Mouse (Mus musculus): ENCODE measurements around the gene Slc4a3. TPM values are rescaled to one million over a fixed set of nuclear protein-coding genes. Genes with fewer than 3 reads are reported as not detected.
A peak's percentile ranks its signal among the peaks of the same experiment; 100 is the strongest.

Slc4a3 gene
- total RNA-seq, 2 experiments from 2014 or later, result 203 to 204 TPM

- intact Hi-C loops (cut with DNase I), result no loop called here
- DNase-seq (ENCODE audit: extremely low spot score in 1 of 2, low spot score in 2 of 2), result no peak
These were observed 27.6 kb upstream of the Slc4a3 start for GRCm38 (mm10) chr1:75518427-75518826.

GRCm38 (mm10) chr1:75519576-75519975, 26.5 kb upstream of the Slc4a3 start:
- intact Hi-C loops (cut with DNase I), result no loop called here
- no peak for DNase-seq (ENCODE audit: extremely low spot score in 1 of 2, low spot score in 2 of 2)

- intact Hi-C loops (cut with DNase I), result no loop called here
- DNase-seq (ENCODE audit: extremely low spot score in 1 of 2, low spot score in 2 of 2), result peak; percentile 88 to 95
These were observed 24.6 kb upstream of the Slc4a3 start, which contains the start of gene Stk11ip for GRCm38 (mm10) chr1:75521321-75522031. Gene Stk11ip (plus strand): TSS chr1:75521529.

- intact Hi-C loops (cut with DNase I), result no loop called here
- no peak for DNase-seq (ENCODE audit: extremely low spot score in 1 of 2, low spot score in 2 of 2)
These were observed 21.4 kb upstream of the Slc4a3 start for GRCm38 (mm10) chr1:75524679-75525078.

- intact Hi-C loops (cut with DNase I), result no loop called here
- no peak for DNase-seq (ENCODE audit: extremely low spot score in 1 of 2, low spot score in 2 of 2)
These were observed 15.5 kb upstream of the Slc4a3 start for GRCm38 (mm10) chr1:75530546-75530945.

- intact Hi-C loops (cut with DNase I), result no loop called here
- DNase-seq (ENCODE audit: extremely low spot score in 1 of 2, low spot score in 2 of 2), result no peak
These were observed 13.5 kb upstream of the Slc4a3 start for GRCm38 (mm10) chr1:75532280-75533172.

- intact Hi-C loops (cut with DNase I), result no loop called here
- DNase-seq (ENCODE audit: extremely low spot score in 1 of 2, low spot score in 2 of 2), result no peak
These were observed 12.5 kb upstream of the Slc4a3 start for GRCm38 (mm10) chr1:75533325-75534252.

- DNase-seq (ENCODE audit: extremely low spot score in 1 of 2, low spot score in 2 of 2), result no peak
- intact Hi-C loops (cut with DNase I), result no loop called here
These were observed 8.5 kb upstream of the Slc4a3 start for GRCm38 (mm10) chr1:75537587-75537986.

- DNase-seq (ENCODE audit: extremely low spot score in 1 of 2, low spot score in 2 of 2), result no peak
These were observed 7.4 kb upstream of the Slc4a3 start for GRCm38 (mm10) chr1:75538597-75539190.

GRCm38 (mm10) chr1:75541496-75541895, 4.6 kb upstream of the Slc4a3 start:
- intact Hi-C loops (cut with DNase I), result no loop called here
- no peak for DNase-seq (ENCODE audit: extremely low spot score in 1 of 2, low spot score in 2 of 2)

More at GRCm38 (mm10) chr1:75538597-75539190, 7.4 kb upstream of the Slc4a3 start:
- intact Hi-C loops (cut with DNase I), result no loop called here

- intact Hi-C loops (cut with DNase I), result no loop called here
- no peak for DNase-seq (ENCODE audit: extremely low spot score in 1 of 2, low spot score in 2 of 2)
These were observed 1.7 kb upstream of the Slc4a3 start for GRCm38 (mm10) chr1:75544351-75544750.

GRCm38 (mm10) chr1:75547351-75547750, 1.3 kb downstream of the Slc4a3 start:
- intact Hi-C loops (cut with DNase I), result no loop called here
- DNase-seq (ENCODE audit: extremely low spot score in 1 of 2, low spot score in 2 of 2), result no peak

- intact Hi-C loops (cut with DNase I), result no loop called here
- DNase-seq (ENCODE audit: extremely low spot score in 1 of 2, low spot score in 2 of 2), result no peak
These were observed 2.0 kb downstream of the Slc4a3 start for GRCm38 (mm10) chr1:75548083-75548482.

GRCm38 (mm10) chr1:75548871-75549270, 2.8 kb downstream of the Slc4a3 start:
- intact Hi-C loops (cut with DNase I), result no loop called here
- no peak for DNase-seq (ENCODE audit: extremely low spot score in 1 of 2, low spot score in 2 of 2)

GRCm38 (mm10) chr1:75549289-75550279, 3.5 kb downstream of the Slc4a3 start:
- intact Hi-C loops (cut with DNase I), result no loop called here
- DNase-seq (ENCODE audit: extremely low spot score in 1 of 2, low spot score in 2 of 2), result no peak

- no peak for DNase-seq (ENCODE audit: extremely low spot score in 1 of 2, low spot score in 2 of 2)
- intact Hi-C loops (cut with DNase I), result no loop called here
These were observed 4.5 kb downstream of the Slc4a3 start for GRCm38 (mm10) chr1:75550586-75550985.

GRCm38 (mm10) chr1:75555680-75556079, 9.6 kb downstream of the Slc4a3 start:
- DNase-seq (ENCODE audit: extremely low spot score in 1 of 2, low spot score in 2 of 2), result no peak
- intact Hi-C loops (cut with DNase I), result no loop called here
